Mouse (Mus musculus) small intestine, adult 2 months (tissue): Measurements from ENCODE around the gene Arhgef2.

Experiments
- CTCF ChIP-seq: fragments of 200-500 bp; IDR thresholded peaks from 2 replicates; pipeline ENCODE4 v1.5.1; 2012; ENCODE audit warnings: low read depth, mild to moderate bottlenecking, control low read depth, inconsistent platforms, low read length, moderate library complexity, mixed read lengths; ENCODE audit not compliant: insufficient replicate concordance, insufficient read length; ENCODE audit errors: extremely low read depth
- POLR2A ChIP-seq: fragments of 200-500 bp; IDR thresholded peaks from 2 replicates; pipeline ENCODE4 v1.6.1; 2012; ENCODE audit warnings: low read depth, mild to moderate bottlenecking, control low read depth, inconsistent platforms, low read length, moderate library complexity

GRCm38 (mm10) chr3:88685958-88686451, 80.2 kb downstream of the Arhgef2 start:
- TF ChIP-seq CTCF, result peak; percentile 26; the same call in 1 of the 2 replicates
- TF ChIP-seq POLR2A, result no peak
